Mouse (Mus musculus): Measurements from ENCODE around the gene Tas2r136.

- TF ChIP-seq CTCF (conservative IDR thresholded peaks at IDR 0.05 in 1 of 2, IDR thresholded peaks at IDR 0.05 in 1 of 2; ENCODE audit: low read depth in 2 of 2, low read length in 2 of 2) (no peak), POLR2A (IDR thresholded peaks at IDR 0.05; ENCODE audit: low read depth, low read length) (no peak), EP300 (IDR thresholded peaks at IDR 0.05; ENCODE audit: low read length) (no peak), ZNF384 (IDR thresholded peaks at IDR 0.05; ENCODE audit: low read depth, low read length) (no peak)
Observed at GRCm38 (mm10) chr6:132795393-132795792, 17.4 kb upstream of the Tas2r136 start.

All from CH12.LX (cell line).